Mouse (Mus musculus): ENCODE data around the gene Tmem232. TPM values are rescaled to one million over a fixed set of nuclear protein-coding genes. Genes with fewer than 3 reads are reported as not detected.
"Not testable (repeated sequence)": the region's sequence is repeated elsewhere in the genome, so short reads cannot be mapped to it uniquely, and the experiment has no call there.

Tmem232 gene
- polyA plus RNA-seq, 1 experiment from 2014 or later: 0.29 TPM

DNA sequence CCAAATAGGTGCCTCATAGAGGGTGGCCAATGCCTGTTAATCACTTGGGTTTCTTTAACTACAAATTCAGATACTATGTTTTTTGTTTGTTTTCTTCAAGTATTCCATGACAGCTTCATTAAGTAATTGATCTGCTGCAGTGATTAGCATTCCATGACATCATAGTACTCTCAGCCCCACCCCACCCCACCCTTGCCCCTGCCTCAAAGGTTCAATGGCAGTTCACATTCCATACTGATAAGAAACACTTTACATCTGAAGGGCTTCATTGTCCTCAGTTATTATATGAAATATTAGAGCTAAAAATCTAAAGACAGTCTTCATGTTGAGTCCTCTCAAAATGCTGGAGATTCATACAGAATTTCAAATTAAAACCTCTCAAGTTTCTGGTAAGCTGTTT, 89.8 kb downstream of the Tmem232 start:
- Histone ChIP-seq H3K4me2 (replicated peaks; ENCODE audit: low read depth, low read length) (no peak overlapping the region), H3K27ac (ENCODE audit: low read depth, low read length) (no peak overlapping the region), H3K9ac (ENCODE audit: low read depth, low read length) (no peak overlapping the region), H3K9me3 (ENCODE audit: control insufficient read depth, low read length) (no peaks in the 10 kb centered on the region), H3K4me1 (replicated peaks; ENCODE audit: control insufficient read depth, insufficient read depth, low read length) (no peaks in the 10 kb centered on the region), H3K4me3 (ENCODE audit: low read depth, low read length) (no peak overlapping the region), H3K27me3 (ENCODE audit: control insufficient read depth, insufficient read depth, low read length) (no peaks in the 10 kb centered on the region), H3K36me3 (ENCODE audit: control insufficient read depth, insufficient read depth, low read length) (no peaks in the 10 kb centered on the region)
- DNase-seq (ENCODE audit: low spot score): no peak
- ATAC-seq (ENCODE audit: low FRiP score): no peak

GRCm38 (mm10) chr17:65437906-65438305, 102.7 kb downstream of the Tmem232 start:
- H3K27me3 ChIP-seq (ENCODE audit: control insufficient read depth, insufficient read depth, low read length); DNase-seq (ENCODE audit: low spot score); H3K4me1 ChIP-seq (replicated peaks; ENCODE audit: control insufficient read depth, insufficient read depth, low read length); H3K9ac ChIP-seq (ENCODE audit: low read depth, low read length); H3K4me3 ChIP-seq (ENCODE audit: low read depth, low read length); H3K36me3 ChIP-seq (ENCODE audit: control insufficient read depth, insufficient read depth, low read length); H3K4me2 ChIP-seq (replicated peaks; ENCODE audit: low read depth, low read length); H3K27ac ChIP-seq (ENCODE audit: low read depth, low read length); H3K9me3 ChIP-seq (ENCODE audit: control insufficient read depth, low read length); ATAC-seq (ENCODE audit: low FRiP score): not testable (repeated sequence)
- WGBS: 91% methylated on average over 12 of the region's 12 CpGs

- Histone ChIP-seq H3K9me3 (ENCODE audit: control insufficient read depth, low read length) (no peaks in the 10 kb centered on the region), H3K27me3 (ENCODE audit: control insufficient read depth, insufficient read depth, low read length) (no peaks in the 10 kb centered on the region), H3K4me2 (replicated peaks; ENCODE audit: low read depth, low read length) (no peak overlapping the region), H3K4me3 (ENCODE audit: low read depth, low read length) (no peak overlapping the region), H3K36me3 (ENCODE audit: control insufficient read depth, insufficient read depth, low read length) (no peaks in the 10 kb centered on the region), H3K27ac (ENCODE audit: low read depth, low read length) (no peak overlapping the region), H3K9ac (ENCODE audit: low read depth, low read length) (no peak overlapping the region), H3K4me1 (replicated peaks; ENCODE audit: control insufficient read depth, insufficient read depth, low read length) (no peaks in the 10 kb centered on the region)
- DNase-seq (ENCODE audit: low spot score) (no peak), ATAC-seq (ENCODE audit: low FRiP score) (no peak)
These were observed 121.5 kb downstream of the Tmem232 start for GRCm38 (mm10) chr17:65419124-65419523.

GRCm38 (mm10) chr17:65405309-65405708, 135.3 kb downstream of the Tmem232 start:
- Histone ChIP-seq H3K4me1 (replicated peaks; ENCODE audit: control insufficient read depth, insufficient read depth, low read length) (no peaks in the 10 kb centered on the region), H3K27ac (ENCODE audit: low read depth, low read length) (no peak overlapping the region), H3K4me3 (ENCODE audit: low read depth, low read length) (no peak overlapping the region), H3K9me3 (ENCODE audit: control insufficient read depth, low read length) (no peaks in the 10 kb centered on the region), H3K9ac (ENCODE audit: low read depth, low read length) (no peak overlapping the region), H3K36me3 (ENCODE audit: control insufficient read depth, insufficient read depth, low read length) (no peaks in the 10 kb centered on the region), H3K4me2 (replicated peaks; ENCODE audit: low read depth, low read length) (no peak overlapping the region), H3K27me3 (ENCODE audit: control insufficient read depth, insufficient read depth, low read length) (no peaks in the 10 kb centered on the region)
- WGBS: 21% methylated on average over 9 of the region's 9 CpGs
- ATAC-seq (ENCODE audit: low FRiP score) (peak; percentile 79), DNase-seq (ENCODE audit: low spot score) (peak; percentile 34)

DNA sequence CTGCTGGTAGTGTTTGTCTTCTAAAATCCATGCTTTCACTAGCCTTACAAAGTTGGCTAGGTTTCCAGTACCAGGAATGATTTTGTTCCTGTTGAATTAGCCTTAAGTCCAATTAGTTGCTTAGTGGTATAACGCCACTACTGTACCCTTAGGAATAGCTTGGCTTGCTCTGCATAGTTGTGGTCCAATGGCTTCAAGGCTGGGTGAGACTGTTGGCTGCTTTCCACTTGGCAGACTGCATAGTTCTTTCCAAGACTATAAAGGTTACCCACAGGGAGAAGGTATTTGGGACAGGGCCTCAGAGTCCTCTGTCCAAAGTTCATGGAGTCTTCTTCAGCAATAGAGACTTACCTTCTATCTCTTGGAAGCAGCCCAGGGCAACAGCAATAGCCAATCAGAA, 139.7 kb downstream of the Tmem232 start:
- Histone ChIP-seq H3K9me3 (ENCODE audit: control insufficient read depth, low read length) (no peaks in the 10 kb centered on the region), H3K36me3 (ENCODE audit: control insufficient read depth, insufficient read depth, low read length) (no peaks in the 10 kb centered on the region), H3K4me3 (ENCODE audit: low read depth, low read length) (no peak overlapping the region), H3K27ac (ENCODE audit: low read depth, low read length) (no peak overlapping the region), H3K9ac (ENCODE audit: low read depth, low read length) (no peak overlapping the region), H3K4me2 (replicated peaks; ENCODE audit: low read depth, low read length) (no peak overlapping the region), H3K4me1 (replicated peaks; ENCODE audit: control insufficient read depth, insufficient read depth, low read length) (no peaks in the 10 kb centered on the region), H3K27me3 (ENCODE audit: control insufficient read depth, insufficient read depth, low read length) (no peaks in the 10 kb centered on the region)
- ATAC-seq (ENCODE audit: low FRiP score): no peak
- WGBS: 95% methylated on average over 1 of the region's 1 CpGs
- no peak for DNase-seq (ENCODE audit: low spot score)

- no peaks in the 10 kb centered on the region for H3K36me3 ChIP-seq (ENCODE audit: control insufficient read depth, insufficient read depth, low read length)
- no peaks in the 10 kb centered on the region for H3K27me3 ChIP-seq (ENCODE audit: control insufficient read depth, insufficient read depth, low read length)
- no peak overlapping the region for H3K4me3 ChIP-seq (ENCODE audit: low read depth, low read length)
- no peak overlapping the region for H3K9ac ChIP-seq (ENCODE audit: low read depth, low read length)
- H3K9me3 ChIP-seq (ENCODE audit: control insufficient read depth, low read length): no peaks in the 10 kb centered on the region
- no peak overlapping the region for H3K27ac ChIP-seq (ENCODE audit: low read depth, low read length)
- H3K4me1 ChIP-seq (replicated peaks; ENCODE audit: control insufficient read depth, insufficient read depth, low read length): no peaks in the 10 kb centered on the region
- H3K4me2 ChIP-seq (replicated peaks; ENCODE audit: low read depth, low read length): no peak overlapping the region
- ATAC-seq (ENCODE audit: low FRiP score): peak; percentile 61; the same call in 1 of the 2 replicates
- no peak for DNase-seq (ENCODE audit: low spot score)
- 60% methylated on average over 9 of the region's 9 CpGs for WGBS
These were observed 156.1 kb downstream of the Tmem232 start for GRCm38 (mm10) chr17:65384411-65384962.

- Histone ChIP-seq H3K27me3 (ENCODE audit: control insufficient read depth, insufficient read depth, low read length) (no peaks in the 10 kb centered on the region), H3K9ac (ENCODE audit: low read depth, low read length) (no peak overlapping the region), H3K4me2 (replicated peaks; ENCODE audit: low read depth, low read length) (no peak overlapping the region), H3K4me3 (ENCODE audit: low read depth, low read length) (no peak overlapping the region), H3K36me3 (ENCODE audit: control insufficient read depth, insufficient read depth, low read length) (no peaks in the 10 kb centered on the region), H3K27ac (ENCODE audit: low read depth, low read length) (no peak overlapping the region), H3K4me1 (replicated peaks; ENCODE audit: control insufficient read depth, insufficient read depth, low read length) (no peaks in the 10 kb centered on the region), H3K9me3 (ENCODE audit: control insufficient read depth, low read length) (no peaks in the 10 kb centered on the region)
- no peak for ATAC-seq (ENCODE audit: low FRiP score)
- WGBS: 38% methylated on average over 7 of the region's 7 CpGs
- peak; percentile 71 for DNase-seq (ENCODE audit: low spot score)
These were observed 170.4 kb downstream of the Tmem232 start for GRCm38 (mm10) chr17:65370034-65370780.

DNA sequence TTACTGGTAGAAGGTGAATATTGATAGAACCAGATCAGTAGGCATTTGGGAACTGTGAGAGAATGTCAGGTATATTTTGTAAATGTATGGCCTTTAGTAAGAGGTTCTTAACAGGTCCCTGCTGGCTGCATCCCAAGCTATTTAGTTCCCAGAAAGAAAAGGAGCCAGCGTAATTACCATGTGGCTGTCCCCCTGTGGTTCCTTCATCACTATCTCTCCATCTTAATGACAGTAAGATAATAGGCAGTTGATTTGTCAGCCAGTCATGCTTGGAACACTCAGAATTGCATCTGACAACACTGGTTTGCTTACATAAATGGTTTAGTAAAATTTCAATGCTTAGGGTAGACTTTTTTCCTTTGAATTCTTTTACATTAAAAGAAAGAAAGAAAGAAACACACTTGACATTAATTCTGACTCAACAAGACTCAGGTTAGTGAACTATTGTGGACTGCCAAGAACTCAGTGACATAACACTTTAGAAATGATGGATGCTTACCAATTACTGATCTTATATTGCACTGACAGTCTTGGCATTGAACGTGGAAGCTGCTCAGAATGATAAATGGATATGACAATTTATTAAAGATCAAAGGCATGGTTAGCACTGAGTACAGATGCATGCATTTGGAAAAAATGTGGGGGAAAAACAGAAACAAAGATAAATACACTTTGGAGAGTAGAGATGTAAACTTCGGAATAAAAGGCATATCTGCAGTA, 174.9 kb downstream of the Tmem232 start:
- Histone ChIP-seq H3K36me3 (ENCODE audit: control insufficient read depth, insufficient read depth, low read length) (no peaks in the 10 kb centered on the region), H3K27ac (ENCODE audit: low read depth, low read length) (no peak overlapping the region), H3K9ac (ENCODE audit: low read depth, low read length) (no peak overlapping the region), H3K4me3 (ENCODE audit: low read depth, low read length) (no peak overlapping the region), H3K4me2 (replicated peaks; ENCODE audit: low read depth, low read length) (no peak overlapping the region), H3K27me3 (ENCODE audit: control insufficient read depth, insufficient read depth, low read length) (no peaks in the 10 kb centered on the region), H3K9me3 (ENCODE audit: control insufficient read depth, low read length) (no peaks in the 10 kb centered on the region), H3K4me1 (replicated peaks; ENCODE audit: control insufficient read depth, insufficient read depth, low read length) (no peaks in the 10 kb centered on the region)
- DNase-seq (ENCODE audit: low spot score) (peak; percentile 10), ATAC-seq (ENCODE audit: low FRiP score) (peak; percentile 78)
- WGBS: 52% methylated on average over 3 of the region's 3 CpGs

DNA sequence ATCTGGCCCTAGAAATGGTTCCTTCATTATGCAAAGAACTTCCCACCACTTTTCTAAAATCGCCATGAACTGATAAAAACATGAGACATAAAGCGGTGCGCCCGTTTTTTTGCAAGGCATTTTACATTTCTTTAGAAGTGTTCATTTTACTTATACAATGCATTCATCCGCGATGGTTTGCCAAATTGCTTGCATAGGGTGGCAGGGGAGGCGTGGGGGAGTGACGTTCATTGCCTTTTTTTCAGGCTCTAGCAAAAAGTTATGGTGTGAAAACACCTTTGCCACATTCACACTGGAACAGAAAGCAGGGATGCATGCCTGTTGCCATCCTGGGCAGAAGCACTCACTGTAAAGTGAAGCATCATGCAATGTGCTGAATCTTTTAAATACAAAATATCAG, 188.7 kb downstream of the Tmem232 start:
- WGBS: 90% methylated on average over 8 of the region's 8 CpGs
- ATAC-seq (ENCODE audit: low FRiP score) (no peak), DNase-seq (ENCODE audit: low spot score) (no peak)
- no peaks in the 10 kb centered on the region for H3K4me1 ChIP-seq (replicated peaks; ENCODE audit: control insufficient read depth, insufficient read depth, low read length)
- no peaks in the 10 kb centered on the region for H3K36me3 ChIP-seq (ENCODE audit: control insufficient read depth, insufficient read depth, low read length)
- H3K9me3 ChIP-seq (ENCODE audit: control insufficient read depth, low read length): no peaks in the 10 kb centered on the region
- no peak overlapping the region for H3K9ac ChIP-seq (ENCODE audit: low read depth, low read length)
- H3K4me3 ChIP-seq (ENCODE audit: low read depth, low read length): no peak overlapping the region
- H3K27ac ChIP-seq (ENCODE audit: low read depth, low read length): no peak overlapping the region
- H3K4me2 ChIP-seq (replicated peaks; ENCODE audit: low read depth, low read length): no peak overlapping the region
- H3K27me3 ChIP-seq (ENCODE audit: control insufficient read depth, insufficient read depth, low read length): no peaks in the 10 kb centered on the region

All from hindbrain, embryonic 11.5 days (tissue).